Mouse (Mus musculus): ENCODE measurements around the gene Arfrp1. TPM values are rescaled to one million over a fixed set of nuclear protein-coding genes. Genes with fewer than 3 reads are reported as not detected.

Gene Arfrp1
- total and polyA plus RNA-seq, 2 experiments from 2014 or later: 25.4 to 77.1 TPM

DNA sequence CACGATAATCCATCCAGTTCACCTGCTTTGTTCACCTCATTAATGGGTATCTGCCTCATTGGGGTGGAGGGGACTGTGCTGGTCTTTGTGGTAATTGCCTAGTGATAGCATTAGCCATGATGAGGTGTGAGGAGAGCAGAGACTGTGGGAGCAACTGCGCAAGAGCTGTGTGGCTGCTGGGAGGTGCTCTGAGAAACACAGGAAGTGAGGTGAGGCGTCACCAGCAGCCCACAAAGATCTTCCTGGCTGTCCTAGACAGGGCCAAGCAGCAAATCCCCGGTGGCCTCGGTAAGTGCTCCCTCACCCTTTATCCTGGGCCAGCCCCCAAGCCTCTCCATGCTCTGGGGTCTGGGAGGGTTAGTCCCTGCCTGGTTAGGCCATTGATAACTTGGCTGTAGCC lies 15.9 kb upstream of the Arfrp1 start:
- Histone ChIP-seq H3K27ac (ENCODE audit: low read depth, low read length) (no peak overlapping the region), H3K4me2 (ENCODE audit: low read depth, low read length, poor library complexity, severe bottlenecking) (no peak overlapping the region), H3K9me3 (ENCODE audit: low read length) (no peaks in the 10 kb centered on the region), H3K4me3 (ENCODE audit: low read depth, low read length) (no peak overlapping the region), H3K4me1 (ENCODE audit: insufficient read depth, low read length) (no peaks in the 10 kb centered on the region), H3K36me3 (ENCODE audit: insufficient read depth, low read length) (peaks cover 55% of the 10 kb centered on the region), H3K27me3 (ENCODE audit: insufficient read depth, low read length) (no peaks in the 10 kb centered on the region), H3K9ac (replicated peaks; ENCODE audit: low read length, poor library complexity, severe bottlenecking) (no peak overlapping the region)
- no peak for TF ChIP-seq CTCF (IDR thresholded peaks at IDR 0.05)
- ATAC-seq (ENCODE audit: low FRiP score) (no peak), DNase-seq (ENCODE audit: low spot score) (no peak)
- 98% methylated on average over 5 of the region's 5 CpGs for WGBS

DNA sequence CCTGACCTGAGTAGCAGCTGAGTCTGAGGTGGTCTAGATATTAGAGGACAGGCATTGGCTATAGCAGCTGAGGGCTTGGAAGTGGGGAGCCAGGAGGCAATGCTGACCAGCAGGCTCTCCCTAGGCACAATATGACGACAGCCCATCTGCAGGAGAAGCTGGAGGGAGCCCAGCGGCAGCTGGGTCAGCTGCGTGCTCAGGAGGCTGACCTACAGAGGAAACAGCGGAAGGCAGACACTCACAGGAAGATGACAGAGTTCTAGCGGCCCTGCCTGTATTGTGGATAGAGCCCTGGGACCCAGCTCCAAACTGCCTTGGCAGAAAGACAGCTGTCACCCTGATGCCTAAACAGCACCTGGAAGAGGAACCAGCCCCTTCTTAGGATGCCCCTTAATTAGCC lies 15.0 kb upstream of the Arfrp1 start:
- H3K27ac ChIP-seq (ENCODE audit: low read depth, low read length): no peak overlapping the region
- no peaks in the 10 kb centered on the region for H3K9me3 ChIP-seq (ENCODE audit: low read length)
- H3K9ac ChIP-seq (replicated peaks; ENCODE audit: low read length, poor library complexity, severe bottlenecking): no peak overlapping the region
- WGBS: 90% methylated on average over 5 of the region's 5 CpGs
- no peak for TF ChIP-seq CTCF (IDR thresholded peaks at IDR 0.05)
- no peak for DNase-seq (ENCODE audit: low spot score)
- no peak overlapping the region for H3K4me3 ChIP-seq (ENCODE audit: low read depth, low read length)
- no peak for ATAC-seq (ENCODE audit: low FRiP score)
- H3K4me2 ChIP-seq (ENCODE audit: low read depth, low read length, poor library complexity, severe bottlenecking): no peak overlapping the region
- peaks cover 51% of the 10 kb centered on the region for H3K36me3 ChIP-seq (ENCODE audit: insufficient read depth, low read length)
- no peaks in the 10 kb centered on the region for H3K4me1 ChIP-seq (ENCODE audit: insufficient read depth, low read length)
- H3K27me3 ChIP-seq (ENCODE audit: insufficient read depth, low read length): no peaks in the 10 kb centered on the region

DNA sequence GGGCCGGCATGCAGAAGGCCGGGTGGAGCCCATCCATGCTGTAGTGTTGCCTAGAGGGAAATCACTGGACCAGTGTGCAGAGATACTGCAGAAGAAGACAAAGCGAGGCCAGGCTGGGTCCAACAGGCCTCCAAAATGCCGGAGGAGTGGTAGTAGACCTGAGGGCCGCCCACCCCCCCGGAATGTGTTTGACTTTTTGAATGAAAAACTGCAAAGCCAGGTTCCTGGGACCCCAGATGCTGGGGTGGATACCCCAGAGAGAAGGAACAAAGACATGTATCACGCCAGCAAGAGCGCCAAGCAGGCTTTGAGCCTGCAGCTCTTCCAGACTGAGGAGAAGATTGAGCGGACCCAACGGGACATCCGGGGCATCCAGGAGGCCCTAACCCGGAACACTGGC lies 14.6 kb upstream of the Arfrp1 start, which contains the start of gene Lime1:
Lime1 (plus strand) TSS at position 301 of the 400 bp plus-strand sequence.
- Histone ChIP-seq H3K36me3 (ENCODE audit: insufficient read depth, low read length) (peaks cover 51% of the 10 kb centered on the region), H3K4me1 (ENCODE audit: insufficient read depth, low read length) (no peaks in the 10 kb centered on the region), H3K4me2 (ENCODE audit: low read depth, low read length, poor library complexity, severe bottlenecking) (no peak within 1 kb of the TSS), H3K9me3 (ENCODE audit: low read length) (no peaks in the 10 kb centered on the region), H3K27me3 (ENCODE audit: insufficient read depth, low read length) (no peaks in the 10 kb centered on the region), H3K9ac (replicated peaks; ENCODE audit: low read length, poor library complexity, severe bottlenecking) (no peak within 1 kb of the TSS), H3K4me3 (ENCODE audit: low read depth, low read length) (no peak within 1 kb of the TSS), H3K27ac (ENCODE audit: low read depth, low read length) (no peak within 1 kb of the TSS)
- DNase-seq (ENCODE audit: low spot score): no peak
- ATAC-seq (ENCODE audit: low FRiP score): no peak
- WGBS: 95% methylated on average over 12 of the region's 12 CpGs
- no peak for TF ChIP-seq CTCF (IDR thresholded peaks at IDR 0.05)

DNA sequence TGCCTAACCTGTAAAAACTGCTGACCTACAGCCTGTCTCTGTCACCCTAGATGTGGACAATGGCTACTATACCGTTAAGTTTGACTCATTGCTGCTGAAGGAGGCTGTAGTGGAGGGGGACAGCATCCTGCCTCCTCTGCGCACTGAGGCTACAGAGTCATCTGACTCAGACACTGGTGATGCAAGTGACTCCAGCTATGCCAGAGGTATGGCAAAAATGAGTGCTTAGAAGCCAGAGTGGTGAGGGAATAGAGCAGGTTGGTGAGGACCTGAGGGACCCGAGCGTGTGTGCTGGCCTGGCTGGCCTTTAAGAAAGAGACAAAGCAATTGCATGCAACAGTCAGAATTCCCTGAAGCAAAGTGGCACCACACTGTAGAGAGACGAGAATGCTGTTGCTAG lies 13.5 kb upstream of the Arfrp1 start:
- TF ChIP-seq CTCF (IDR thresholded peaks at IDR 0.05): no peak
- Histone ChIP-seq H3K9me3 (ENCODE audit: low read length) (no peaks in the 10 kb centered on the region), H3K4me1 (ENCODE audit: insufficient read depth, low read length) (no peaks in the 10 kb centered on the region), H3K4me2 (ENCODE audit: low read depth, low read length, poor library complexity, severe bottlenecking) (no peak overlapping the region), H3K36me3 (ENCODE audit: insufficient read depth, low read length) (peaks cover 51% of the 10 kb centered on the region), H3K27me3 (ENCODE audit: insufficient read depth, low read length) (no peaks in the 10 kb centered on the region), H3K4me3 (ENCODE audit: low read depth, low read length) (no peak overlapping the region), H3K9ac (replicated peaks; ENCODE audit: low read length, poor library complexity, severe bottlenecking) (no peak overlapping the region), H3K27ac (ENCODE audit: low read depth, low read length) (no peak overlapping the region)
- no peak for ATAC-seq (ENCODE audit: low FRiP score)
- WGBS: 94% methylated on average over 5 of the region's 5 CpGs
- DNase-seq (ENCODE audit: low spot score): no peak

DNA sequence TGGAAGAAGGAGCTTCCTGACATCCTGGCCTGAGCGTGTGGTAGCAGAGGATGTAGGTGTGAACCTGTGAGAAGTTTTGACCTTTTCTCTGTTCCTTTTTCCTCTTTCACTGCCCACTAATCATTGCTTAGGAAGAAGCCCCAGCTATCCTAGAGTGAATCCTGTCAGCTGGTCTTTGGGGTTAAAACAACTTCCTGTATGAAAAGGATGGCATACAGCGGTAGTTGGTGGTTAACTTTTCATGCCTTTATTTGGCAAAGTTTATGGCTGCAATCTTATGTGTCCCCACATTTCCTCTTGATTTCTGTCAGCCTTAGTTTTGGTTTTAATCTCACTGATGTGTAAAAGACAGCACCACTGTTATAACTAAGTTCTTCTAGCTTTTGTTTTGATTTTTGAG lies 12.0 kb upstream of the Arfrp1 start:
- no peak for TF ChIP-seq CTCF (IDR thresholded peaks at IDR 0.05)
- no peaks in the 10 kb centered on the region for H3K4me1 ChIP-seq (ENCODE audit: insufficient read depth, low read length)
- H3K4me3 ChIP-seq (ENCODE audit: low read depth, low read length): no peak overlapping the region
- DNase-seq (ENCODE audit: low spot score): no peak
- 93% methylated on average over 2 of the region's 2 CpGs for WGBS
- H3K36me3 ChIP-seq (ENCODE audit: insufficient read depth, low read length): peaks cover 39% of the 10 kb centered on the region
- no peak overlapping the region for H3K9ac ChIP-seq (replicated peaks; ENCODE audit: low read length, poor library complexity, severe bottlenecking)
- H3K9me3 ChIP-seq (ENCODE audit: low read length): no peaks in the 10 kb centered on the region
- no peaks in the 10 kb centered on the region for H3K27me3 ChIP-seq (ENCODE audit: insufficient read depth, low read length)
- H3K27ac ChIP-seq (ENCODE audit: low read depth, low read length): no peak overlapping the region
- no peak for ATAC-seq (ENCODE audit: low FRiP score)
- no peak overlapping the region for H3K4me2 ChIP-seq (ENCODE audit: low read depth, low read length, poor library complexity, severe bottlenecking)

DNA sequence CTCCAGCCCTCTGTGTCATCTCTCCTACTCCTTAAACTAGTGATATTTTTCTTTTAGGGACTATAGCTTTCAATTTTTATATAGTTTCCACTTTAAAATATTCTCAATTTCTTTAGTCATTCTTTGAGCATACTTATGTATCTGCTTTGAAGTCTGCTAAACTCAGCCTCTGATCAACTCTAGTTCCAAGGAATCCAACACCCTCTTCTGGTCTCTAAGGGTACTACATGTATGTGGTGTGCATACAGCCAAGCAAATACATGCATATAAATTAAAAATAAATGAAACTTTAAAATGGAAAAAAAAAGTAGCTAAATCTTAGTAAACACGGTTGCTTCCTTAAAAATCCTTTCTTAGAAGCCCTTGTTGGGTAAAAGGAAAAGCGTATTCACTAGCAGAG lies 10.6 kb upstream of the Arfrp1 start:
- Histone ChIP-seq H3K27me3 (ENCODE audit: insufficient read depth, low read length) (no peaks in the 10 kb centered on the region), H3K4me2 (ENCODE audit: low read depth, low read length, poor library complexity, severe bottlenecking) (no peak overlapping the region), H3K9me3 (ENCODE audit: low read length) (no peaks in the 10 kb centered on the region), H3K4me1 (ENCODE audit: insufficient read depth, low read length) (no peaks in the 10 kb centered on the region), H3K36me3 (ENCODE audit: insufficient read depth, low read length) (peaks cover 27% of the 10 kb centered on the region), H3K9ac (replicated peaks; ENCODE audit: low read length, poor library complexity, severe bottlenecking) (no peak overlapping the region), H3K4me3 (ENCODE audit: low read depth, low read length) (no peak overlapping the region), H3K27ac (ENCODE audit: low read depth, low read length) (no peak overlapping the region)
- ATAC-seq (ENCODE audit: low FRiP score): no peak
- DNase-seq (ENCODE audit: low spot score): peak; percentile 40
- peak; percentile 62 for TF ChIP-seq CTCF (IDR thresholded peaks at IDR 0.05)
- WGBS: 95% methylated on average over 2 of the region's 2 CpGs

Measured in midbrain, postnatal 0 days (tissue).